In genomic region chr7:3665215-3666114, GRCm38 (mm10) we compare ENCODE assay signal across 8 mouse cellular contexts. TPM values are rescaled to one million over a fixed set of nuclear protein-coding genes. Genes with fewer than 3 reads are reported as not detected.
DNase-seq lines count a peak whose midpoint lies in the region; ATAC-seq lines count a peak whose summit lies in the region.

Leng1 (minus strand) TSS chr7:3665840.

- peak within 1 kb of the TSS; percentile 79 for H3K9ac ChIP-seq in kidney, embryonic 15.5 days

- H3K4me2 ChIP-seq in kidney, embryonic 15.5 days: peak within 1 kb of the TSS; percentile 66

- no peaks in the 10 kb centered on the region for H3K9me3 ChIP-seq in heart, embryonic 10.5 days
- H3K9me3 ChIP-seq in kidney, embryonic 15.5 days (replicated peaks): no peaks in the 10 kb centered on the region

- no peaks in the 10 kb centered on the region for H3K27me3 ChIP-seq in heart, embryonic 10.5 days (ENCODE audit: insufficient read depth, poor library complexity, severe bottlenecking)
- H3K27me3 ChIP-seq in kidney, embryonic 15.5 days: no peaks in the 10 kb centered on the region

- peak within 1 kb of the TSS; percentile 80 for H3K4me3 ChIP-seq in heart, embryonic 10.5 days
- H3K4me3 ChIP-seq in kidney, embryonic 15.5 days (replicated peaks): peak within 1 kb of the TSS; percentile 82

- DNase-seq in B cell, adult 2 months: peak; percentile 90 to 93
- DNase-seq in brain, adult 2 months (ENCODE audit: low read depth, low spot score): peak; percentile 100
- DNase-seq in heart, embryonic 10.5 days (ENCODE audit: low spot score): peak; percentile 99
- DNase-seq in liver: peak; percentile 95
- peak; percentile 93 for DNase-seq in spleen, postnatal 4 days (ENCODE audit: low spot score in 2 of 2)

- H3K4me1 ChIP-seq in heart, embryonic 10.5 days: peaks cover 28% of the 10 kb centered on the region
- peaks cover 33% of the 10 kb centered on the region for H3K4me1 ChIP-seq in kidney, embryonic 15.5 days

- peaks cover 33% of the 10 kb centered on the region for H3K36me3 ChIP-seq in heart, embryonic 10.5 days
- H3K36me3 ChIP-seq in kidney, embryonic 15.5 days: peaks cover 37% of the 10 kb centered on the region

- WGBS in heart, embryonic 10.5 days: 3% methylated on average over 45 of the region's 45 CpGs
- 4% methylated on average over 45 of the region's 45 CpGs for WGBS in kidney, embryonic 15.5 days

- peak; percentile 94 for ATAC-seq in erythroblast, adult 5-6 weeks (replicated peaks; ENCODE audit: low FRiP score, poor library complexity, severe bottlenecking)
- ATAC-seq in kidney, embryonic 15.5 days (replicated peaks; ENCODE audit: low FRiP score): peak; percentile 98
- ATAC-seq in monocyte, adult 5-6 weeks (replicated peaks; ENCODE audit: insufficient number of reproducible peaks, low FRiP score, low TSS enrichment, poor library complexity, severe bottlenecking): peak; percentile 99

- peak within 1 kb of the TSS; percentile 92 for H3K27ac ChIP-seq in heart, embryonic 10.5 days
- peak within 1 kb of the TSS; percentile 93 for H3K27ac ChIP-seq in kidney, embryonic 15.5 days

RNA-seq across cellular contexts. Expression of gene Leng1, which starts in this region (rescaled TPM):
- total RNA-seq in erythroblast, adult 5-6 weeks (2015; ENCODE audit: low replicate concordance): 1.5 and 5.0 TPM in 2 replicates
- total RNA-seq in erythroblast, adult 5-6 weeks (2017; ENCODE audit: low replicate concordance): 1.7 and 2.6 TPM in 2 replicates
- 19.5 and 19.6 TPM in 2 replicates for polyA plus RNA-seq in heart, embryonic 10.5 days (2016; fragmentation: Nextera tagmentation; extraction: Ambion mirVana)
- 18.1 and 18.7 TPM in 2 replicates for polyA plus RNA-seq in kidney, embryonic 15.5 days (2015; fragmentation: Nextera tagmentation; extraction: Ambion mirVana)
- total RNA-seq in monocyte, adult 5-6 weeks (2017): 6.4 to 10.3 TPM (median 6.6 TPM) in 3 replicates

Comparison
In these comparisons a context has a peak if more than half of its experiments do, and no peak if none do; other contexts are left out.
1. Peak in every context shown above with its lines: DNase-seq, ATAC-seq, H3K4me3 ChIP-seq and H3K27ac ChIP-seq.